Comparison of ENCODE assay signal across 9 mouse cellular contexts in the genomic region with DNA sequence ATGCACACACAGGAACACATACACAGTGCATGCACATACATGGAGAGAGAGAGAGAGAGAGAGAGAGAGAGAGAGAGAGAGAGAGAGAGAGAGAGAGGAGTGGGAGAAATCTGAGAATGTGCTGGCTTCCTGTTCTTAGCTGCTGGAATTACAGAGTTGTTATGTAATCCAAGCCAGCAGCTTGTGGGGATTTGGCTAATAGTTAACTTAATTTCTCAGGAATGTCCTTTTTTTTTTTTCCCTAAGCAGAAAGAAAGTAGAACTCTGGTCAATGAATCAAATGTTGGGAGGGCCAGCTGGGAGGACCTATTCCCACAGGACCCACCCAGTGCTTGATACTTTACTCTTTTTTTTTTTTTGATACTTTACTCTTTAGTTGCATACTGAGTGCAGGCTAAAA.
DNase-seq lines count a peak whose midpoint lies in the region; ATAC-seq and TF ChIP-seq lines count a peak whose summit lies in the region.
"Had no signal": no experiment of that assay in that cellular context is flagged by ENCODE, and none has a peak within 500 bp of the region (broad histone marks: within the 10 kb centered on the region; RNA-seq: fewer than 3 reads in every experiment).

No protein-coding gene starts in this region.

- peak; percentile 52 to 58 for DNase-seq in heart, postnatal 10 days
- DNase-seq in kidney, postnatal 25 days = peak; percentile 55 to 77
- no peak for DNase-seq in forebrain, embryonic 14.5 days (ENCODE audit: low spot score)
- DNase-seq in thymus, postnatal 4 days = no peak

- no peaks in the 10 kb centered on the region for H3K9me3 ChIP-seq in embryonic facial prominence, embryonic 13.5 days
- H3K9me3 ChIP-seq in forebrain, embryonic 14.5 days (replicated peaks; ENCODE audit: control insufficient read depth, low read length) = no peaks in the 10 kb centered on the region
- H3K9me3 ChIP-seq: neural tube, embryonic 15.5 days had no signal

- H3K27me3 ChIP-seq in embryonic facial prominence, embryonic 13.5 days = no peaks in the 10 kb centered on the region
- no peaks in the 10 kb centered on the region for H3K27me3 ChIP-seq in forebrain, embryonic 14.5 days (replicated peaks; ENCODE audit: control insufficient read depth, insufficient read depth, low read length)
- H3K27me3 ChIP-seq: neural tube, embryonic 15.5 days had no signal

- intact Hi-C loops in heart, postnatal 10 days (cut with DNase I) = no loop called here

- peak overlapping the region; percentile 55; the same call in 1 of the 2 replicates for H3K27ac ChIP-seq in embryonic facial prominence, embryonic 13.5 days
- H3K27ac ChIP-seq in olfactory bulb, adult 2 months (ENCODE audit: insufficient read depth, low read depth, low read length) = peak overlapping the region; percentile 56; the same call in 1 of the 2 replicates
- H3K27ac ChIP-seq in forebrain, embryonic 14.5 days (ENCODE audit: low read depth, low read length) = no peak overlapping the region
- H3K27ac ChIP-seq: neural tube, embryonic 15.5 days had no signal

- peaks cover 22% of the 10 kb centered on the region for H3K4me1 ChIP-seq in embryonic facial prominence, embryonic 13.5 days
- no peaks in the 10 kb centered on the region for H3K4me1 ChIP-seq in olfactory bulb, adult 2 months (ENCODE audit: control insufficient read depth, insufficient read depth, low read length)
- H3K4me1 ChIP-seq in forebrain, embryonic 14.5 days (ENCODE audit: control insufficient read depth, insufficient read depth, low read length) = no peaks in the 10 kb centered on the region
- H3K4me1 ChIP-seq: megakaryocyte, embryonic 14.5 days; neural tube, embryonic 15.5 days had no signal

- H3K4me3 ChIP-seq in embryonic facial prominence, embryonic 13.5 days = no peak overlapping the region
- no peak overlapping the region for H3K4me3 ChIP-seq in olfactory bulb, adult 2 months (ENCODE audit: insufficient read depth, low read depth, low read length)
- no peak overlapping the region for H3K4me3 ChIP-seq in forebrain, embryonic 14.5 days (ENCODE audit: low read depth, low read length)
- H3K4me3 ChIP-seq: megakaryocyte, embryonic 14.5 days; neural tube, embryonic 15.5 days had no signal

- no peak overlapping the region for H3K9ac ChIP-seq in embryonic facial prominence, embryonic 13.5 days
- H3K9ac ChIP-seq in forebrain, embryonic 14.5 days (ENCODE audit: low read length) = no peak overlapping the region
- H3K9ac ChIP-seq: neural tube, embryonic 15.5 days had no signal

- TF ChIP-seq CTCF in olfactory bulb, adult 2 months (IDR thresholded peaks at IDR 0.05; ENCODE audit: insufficient read depth, low read depth, low read length) = no peak

- H3K36me3 ChIP-seq in embryonic facial prominence, embryonic 13.5 days = no peaks in the 10 kb centered on the region
- H3K36me3 ChIP-seq in forebrain, embryonic 14.5 days (ENCODE audit: control insufficient read depth, insufficient read depth, low read length) = no peaks in the 10 kb centered on the region
- H3K36me3 ChIP-seq: neural tube, embryonic 15.5 days had no signal

- TF ChIP-seq POLR2A in olfactory bulb, adult 2 months (IDR thresholded peaks at IDR 0.05; ENCODE audit: insufficient read depth, low read depth, low read length) = no peak

- H3K4me2 ChIP-seq in embryonic facial prominence, embryonic 13.5 days = no peak overlapping the region
- no peak overlapping the region for H3K4me2 ChIP-seq in forebrain, embryonic 14.5 days (ENCODE audit: low read length)
- H3K4me2 ChIP-seq: neural tube, embryonic 15.5 days had no signal

- no peak for ATAC-seq in embryonic facial prominence, embryonic 13.5 days (ENCODE audit: insufficient number of reproducible peaks, insufficient read depth, low FRiP score, low TSS enrichment, low read depth)
- no peak for ATAC-seq in forebrain, embryonic 14.5 days
- no peak for ATAC-seq in frontal cortex, adult (ENCODE audit: low TSS enrichment)

Comparison
In these comparisons a context has a peak if more than half of its experiments do, and no peak if none do; other contexts are left out.
1. DNase-seq: peak in heart, postnatal 10 days (2 of 2) and kidney, postnatal 25 days (2 of 2); none in forebrain, embryonic 14.5 days (single experiment) and thymus, postnatal 4 days (single experiment).